Mouse (Mus musculus) myocyte (in vitro differentiated cells): ENCODE data around the gene Btbd16. TPM values are rescaled to one million over a fixed set of nuclear protein-coding genes. Genes with fewer than 3 reads are reported as not detected.

Experiments
- H3K27me3 ChIP-seq: one replicate; pipeline ENCODE4 v1.6.1; 2011; ENCODE audit not compliant: control insufficient read depth, insufficient read depth, insufficient read length
- H3K36me3 ChIP-seq: one replicate; pipeline ENCODE4 v1.6.1; 2011; ENCODE audit not compliant: control insufficient read depth, insufficient read depth
- H3K4me2 ChIP-seq: one replicate; pipeline ENCODE4 v1.6.1; 2011; ENCODE audit warnings: low read depth, control low read depth
- H3K4me3 ChIP-seq: one replicate; pipeline ENCODE4 v1.5.1; 2011; ENCODE audit warnings: mild to moderate bottlenecking, control low read depth, moderate library complexity
- H3K79me2 ChIP-seq: one replicate; pipeline ENCODE4 v1.6.1; 2011; ENCODE audit not compliant: control insufficient read depth, insufficient read depth
- H3ac ChIP-seq: one replicate; pipeline ENCODE4 v1.6.1; 2011; ENCODE audit not compliant: control insufficient read depth, insufficient read length
- CEBPB ChIP-seq: IDR thresholded peaks from 2 replicates; pipeline ENCODE4 v1.6.1; 2011; ENCODE audit warnings: mild to moderate bottlenecking, moderate library complexity; ENCODE audit not compliant: poor library complexity, insufficient read depth, severe bottlenecking
- E2F4 ChIP-seq: IDR thresholded peaks from one replicate; pipeline ENCODE4 v1.6.1; 2011; ENCODE audit warnings: mild to moderate bottlenecking, control low read depth, moderate library complexity; ENCODE audit not compliant: insufficient read depth
- MAX ChIP-seq: IDR thresholded peaks from one replicate; pipeline ENCODE4 v1.6.1; 2011; ENCODE audit warnings: low read depth, mild to moderate bottlenecking, control low read depth
- MYOD1 ChIP-seq, 3 experiments: IDR thresholded peaks; one replicate each; pipeline ENCODE4 v1.6.1; 2011; ENCODE audit warnings: control low read depth in 2 of 3, low read depth in 2 of 3, mild to moderate bottlenecking in 2 of 3, moderate library complexity in 1 of 3; ENCODE audit not compliant: insufficient read length in 2 of 3, control insufficient read depth in 1 of 3
- MYOG ChIP-seq, 3 experiments: IDR thresholded peaks; one replicate each; pipeline ENCODE4 v1.6.1; 2011; ENCODE audit warnings: control low read depth in 2 of 3, low read depth in 2 of 3, mild to moderate bottlenecking in 2 of 3; ENCODE audit not compliant: insufficient read length in 2 of 3, control insufficient read depth in 1 of 3, insufficient read depth in 1 of 3
- POLR2A ChIP-seq: IDR thresholded peaks from one replicate; pipeline ENCODE4 v1.6.1; 2011; ENCODE audit warnings: low read depth, mild to moderate bottlenecking, control low read depth, moderate library complexity; ENCODE audit not compliant: insufficient read length
- POLR2AphosphoS2 ChIP-seq: IDR thresholded peaks from one replicate; pipeline ENCODE4 v1.6.1; 2011; ENCODE audit warnings: low read depth, control low read depth; ENCODE audit not compliant: insufficient read length
- REST ChIP-seq: IDR thresholded peaks from one replicate; pipeline ENCODE4 v1.6.1; 2011; ENCODE audit warnings: mild to moderate bottlenecking, control low read depth, moderate library complexity; ENCODE audit not compliant: insufficient read depth, insufficient read length
- SRF ChIP-seq: IDR thresholded peaks from one replicate; pipeline ENCODE4 v1.6.1; 2011; ENCODE audit warnings: low read depth; ENCODE audit not compliant: control insufficient read depth, insufficient read length
- TCF12 ChIP-seq: IDR thresholded peaks from one replicate; pipeline ENCODE4 v1.6.1; 2011; ENCODE audit warnings: mild to moderate bottlenecking, control low read depth; ENCODE audit not compliant: poor library complexity, insufficient read depth, severe bottlenecking
- TCF3 ChIP-seq: IDR thresholded peaks from one replicate; pipeline ENCODE4 v1.6.1; 2011; ENCODE audit warnings: low read depth, control low read depth; ENCODE audit not compliant: insufficient read length
- USF1 ChIP-seq: IDR thresholded peaks from one replicate; pipeline ENCODE4 v1.6.1; 2011; ENCODE audit warnings: low read depth, mild to moderate bottlenecking, control low read depth, moderate library complexity
- polyA plus RNA-seq: library from polyadenylated mRNA; unstranded; fragments of >200 nt; fragmentation: generic; extraction: Trizol; gene quantifications from one replicate; pipeline ENCODE4 v1.2.1, GENCODE M21; 2012; ENCODE audit warnings: missing spikeins

The Btbd16 gene
- polyA plus RNA-seq, 1 experiment, result not detected

DNA sequence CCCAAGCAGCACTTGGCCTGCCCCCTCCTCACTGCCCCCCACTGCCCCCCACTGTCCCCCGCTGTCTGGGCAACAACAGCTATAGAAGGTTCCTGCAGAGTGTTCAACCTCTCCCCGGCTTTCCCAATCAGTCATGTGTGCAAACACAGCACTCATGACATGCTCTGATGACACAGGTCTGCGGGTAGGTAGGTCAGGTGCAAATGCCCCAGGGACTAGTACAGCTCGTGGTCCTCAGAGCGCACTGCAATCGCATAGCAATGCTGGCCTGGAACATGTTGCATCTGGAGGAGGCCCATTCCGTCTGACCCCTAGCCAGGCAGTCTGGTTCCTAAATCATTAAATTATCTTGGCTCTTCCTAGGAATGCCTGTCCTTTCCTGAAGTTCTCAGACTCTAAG is 15.6 kb downstream of the Btbd16 start:
- Histone ChIP-seq H3ac (no peak overlapping the region), H3K4me3 (no peak overlapping the region), H3K4me2 (no peak overlapping the region), H3K27me3 (no peaks in the 10 kb centered on the region), H3K79me2 (no peaks in the 10 kb centered on the region), H3K36me3 (no peaks in the 10 kb centered on the region)
- TF ChIP-seq E2F4 (no peak), MAX (no peak), CEBPB (no peak), TCF12 (no peak), POLR2A (no peak), SRF (no peak)

DNA sequence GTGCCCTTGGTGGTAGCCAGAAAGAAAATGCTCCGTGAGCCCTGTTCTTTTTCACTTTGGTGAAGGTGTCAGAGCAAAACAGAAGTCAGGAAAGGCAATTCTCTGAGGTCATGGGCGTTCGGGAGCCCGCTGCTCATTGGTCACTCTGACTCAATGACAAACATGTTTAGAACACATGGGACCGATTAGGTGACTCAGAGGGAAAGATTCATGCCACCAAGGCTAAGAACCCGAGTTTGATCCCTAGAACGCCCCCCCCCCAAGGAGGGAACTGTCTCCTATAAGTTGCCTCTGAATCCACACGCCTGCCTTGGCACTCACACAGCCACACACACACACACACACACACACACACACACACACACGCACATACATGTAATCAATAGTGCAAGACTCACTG is 19.8 kb downstream of the Btbd16 start:
- Histone ChIP-seq H3K4me3 (no peak overlapping the region), H3K36me3 (no peaks in the 10 kb centered on the region), H3K79me2 (no peaks in the 10 kb centered on the region), H3K4me2 (no peak overlapping the region), H3ac (no peak overlapping the region), H3K27me3 (no peaks in the 10 kb centered on the region)
- TF ChIP-seq REST, result no peak
- TF ChIP-seq POLR2A, result no peak
- TF ChIP-seq MYOG (IDR thresholded peaks at IDR 0.05; ENCODE audit: control insufficient read depth in 1 of 3, insufficient read depth in 1 of 3, insufficient read length in 2 of 3, low read depth in 2 of 3), result no peak
- no peak for TF ChIP-seq TCF12
- TF ChIP-seq E2F4, result no peak
- no peak for TF ChIP-seq CEBPB
- TF ChIP-seq USF1, result no peak
- TF ChIP-seq MAX, result no peak
- no peak for TF ChIP-seq SRF

DNA sequence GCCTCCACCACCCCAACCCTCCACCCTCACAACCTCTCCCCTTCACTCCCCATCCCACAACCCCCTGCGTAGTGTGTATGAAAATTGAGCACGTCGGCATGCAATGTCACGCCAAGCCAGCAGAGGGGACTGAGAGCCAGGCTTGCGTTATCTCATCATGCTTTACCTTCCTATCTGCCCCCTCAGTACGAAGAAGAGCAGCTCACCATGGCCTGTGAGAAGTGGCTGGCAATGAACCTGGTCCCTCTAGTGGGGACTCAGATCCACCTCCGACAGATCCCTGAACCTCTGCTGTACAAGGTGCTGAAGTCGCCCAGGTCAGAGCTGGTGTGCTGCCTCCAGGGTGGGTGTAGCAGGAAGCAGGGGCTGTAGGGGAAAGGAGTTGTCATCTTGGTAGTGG is 22.9 kb downstream of the Btbd16 start:
- Histone ChIP-seq H3K4me3 (no peak overlapping the region), H3K27me3 (no peaks in the 10 kb centered on the region), H3ac (no peak overlapping the region), H3K36me3 (no peaks in the 10 kb centered on the region), H3K79me2 (no peaks in the 10 kb centered on the region), H3K4me2 (no peak overlapping the region)
- no peak for TF ChIP-seq TCF12
- no peak for TF ChIP-seq SRF
- no peak for TF ChIP-seq E2F4
- no peak for TF ChIP-seq REST
- no peak for TF ChIP-seq POLR2A
- TF ChIP-seq TCF3, result no peak
- TF ChIP-seq USF1, result no peak
- TF ChIP-seq MYOG (IDR thresholded peaks at IDR 0.05; ENCODE audit: control insufficient read depth in 1 of 3, insufficient read depth in 1 of 3, insufficient read length in 2 of 3, low read depth in 2 of 3), result no peak
- TF ChIP-seq CEBPB, result no peak
- no peak for TF ChIP-seq POLR2AphosphoS2
- no peak for TF ChIP-seq MAX
- TF ChIP-seq MYOD1 (IDR thresholded peaks at IDR 0.05; ENCODE audit: control insufficient read depth in 1 of 3, insufficient read length in 2 of 3, low read depth in 2 of 3), result no peak

DNA sequence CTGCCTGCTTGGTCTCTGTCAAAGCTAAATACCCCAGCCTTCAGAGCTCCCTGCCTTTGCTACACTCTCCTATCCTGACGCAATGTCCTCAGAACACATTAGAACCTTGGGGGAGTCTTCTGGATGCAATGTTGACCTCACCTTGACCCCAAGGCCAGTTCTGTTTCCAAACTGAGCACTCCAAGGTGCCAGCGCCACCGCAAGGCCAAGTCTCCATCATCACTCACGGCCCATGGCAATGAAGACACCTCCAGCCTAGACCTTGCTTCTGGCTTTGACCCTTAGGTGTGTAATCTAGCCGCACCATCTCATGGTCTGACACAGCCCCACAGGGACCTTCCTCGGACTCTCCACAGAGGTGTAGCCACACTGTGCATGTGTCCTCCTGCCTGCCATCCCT is 23.7 kb downstream of the Btbd16 start:
- Histone ChIP-seq H3K4me3 (no peak overlapping the region), H3ac (no peak overlapping the region), H3K79me2 (no peaks in the 10 kb centered on the region), H3K27me3 (no peaks in the 10 kb centered on the region), H3K36me3 (no peaks in the 10 kb centered on the region), H3K4me2 (no peak overlapping the region)
- TF ChIP-seq POLR2A (no peak), POLR2AphosphoS2 (no peak), MAX (no peak), USF1 (no peak), CEBPB (no peak), TCF3 (no peak), SRF (no peak)

DNA sequence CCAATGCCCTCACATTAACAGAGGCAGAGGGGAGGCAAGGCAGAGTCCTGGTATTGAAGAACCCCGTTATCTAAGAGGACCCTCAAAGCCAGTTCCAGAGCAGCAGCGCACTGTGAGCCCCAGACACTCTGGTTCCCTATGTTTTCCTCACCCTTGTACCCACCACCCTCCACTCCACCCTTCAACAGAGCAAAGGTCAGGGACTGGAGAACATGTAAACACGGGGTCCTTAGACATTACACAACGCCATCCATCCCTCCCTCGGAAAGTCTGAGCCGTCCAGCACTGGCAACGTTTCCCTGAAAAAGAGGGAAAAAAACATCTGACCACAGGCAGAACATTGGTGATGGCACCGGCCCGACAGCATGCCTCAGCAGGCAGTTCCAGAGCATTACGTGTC is 25.5 kb downstream of the Btbd16 start:
- H3K27me3 ChIP-seq, result no peaks in the 10 kb centered on the region
- no peak overlapping the region for H3K4me3 ChIP-seq
- no peaks in the 10 kb centered on the region for H3K79me2 ChIP-seq
- H3K36me3 ChIP-seq, result no peaks in the 10 kb centered on the region
- TF ChIP-seq MAX (no peak), E2F4 (no peak), CEBPB (no peak), MYOD1 (IDR thresholded peaks at IDR 0.05; ENCODE audit: control insufficient read depth in 1 of 3, insufficient read length in 2 of 3, low read depth in 2 of 3) (no peak), USF1 (no peak), MYOG (IDR thresholded peaks at IDR 0.05; ENCODE audit: control insufficient read depth in 1 of 3, insufficient read depth in 1 of 3, insufficient read length in 2 of 3, low read depth in 2 of 3) (no peak), POLR2A (no peak), SRF (no peak), TCF12 (no peak)
- no peak overlapping the region for H3K4me2 ChIP-seq
- H3ac ChIP-seq, result no peak overlapping the region

- no peak overlapping the region for H3ac ChIP-seq
- H3K4me3 ChIP-seq, result no peak overlapping the region
- H3K79me2 ChIP-seq, result no peaks in the 10 kb centered on the region
- H3K4me2 ChIP-seq, result no peak overlapping the region
- H3K36me3 ChIP-seq, result no peaks in the 10 kb centered on the region
- no peak for TF ChIP-seq TCF12
- no peak for TF ChIP-seq REST
- no peak for TF ChIP-seq POLR2AphosphoS2
- TF ChIP-seq SRF, result no peak
- no peak for TF ChIP-seq E2F4
- TF ChIP-seq POLR2A, result no peak
- H3K27me3 ChIP-seq, result no peaks in the 10 kb centered on the region
These were observed 26.8 kb downstream of the Btbd16 start for GRCm38 (mm10) chr7:130800681-130801080.
